ENCODE assay signal across 9 mouse cellular contexts in genomic region chr5:113490467-113491260, GRCm38 (mm10). TPM values are rescaled to one million over a fixed set of nuclear protein-coding genes. Genes with fewer than 3 reads are reported as not detected.
A peak's percentile ranks its signal among the peaks of the same experiment; 100 is the strongest.
DNase-seq lines count a peak whose midpoint lies in the region; ATAC-seq and TF ChIP-seq lines count a peak whose summit lies in the region.
"Had no signal": no experiment of that assay in that cellular context is flagged by ENCODE, and none has a peak within 500 bp of the region (broad histone marks: within the 10 kb centered on the region; RNA-seq: fewer than 3 reads in every experiment).

No protein-coding gene starts in this region.

- DNase-seq in ES-CJ7 (ENCODE audit: low read depth, low spot score) (peak; percentile 22), R1 (ENCODE audit: low read depth, low spot score) (peak; percentile 54)
- peak; percentile 73 for DNase-seq in embryonic facial prominence, embryonic 10.5 days (ENCODE audit: low spot score)
- peak; percentile 63 to 68 for DNase-seq in layer of hippocampus, postnatal 25 days (ENCODE audit: extremely low spot score in 1 of 2, low spot score in 1 of 2)
- DNase-seq in stomach, postnatal 0 days (ENCODE audit: low spot score) = peak; percentile 29
- DNase-seq in spleen, adult 12 weeks (ENCODE audit: low spot score) = no peak

- TF ChIP-seq EP300 in stomach, postnatal 0 days (optimal IDR thresholded peaks at IDR 0.05) = no peak

- no peaks in the 10 kb centered on the region for H3K9me3 ChIP-seq in embryonic facial prominence, embryonic 10.5 days
- H3K9me3 ChIP-seq in heart, embryonic 16.5 days (replicated peaks; ENCODE audit: control insufficient read depth, low read length) = no peaks in the 10 kb centered on the region
- no peaks in the 10 kb centered on the region for H3K9me3 ChIP-seq in midbrain, embryonic 12.5 days
- H3K9me3 ChIP-seq in stomach, postnatal 0 days (ENCODE audit: control insufficient read depth, low read length) = no peaks in the 10 kb centered on the region

- peak; percentile 63; the same call in 1 of the 2 replicates for ATAC-seq in heart, embryonic 16.5 days (replicated peaks; ENCODE audit: extremely low read depth, insufficient read depth, low FRiP score)
- ATAC-seq in midbrain, embryonic 12.5 days (ENCODE audit: low FRiP score, low read depth) = peak; percentile 82
- peak; percentile 48; the same call in 1 of the 2 replicates for ATAC-seq in stomach, postnatal 0 days (ENCODE audit: low FRiP score, low TSS enrichment)

- H3K4me1 ChIP-seq in embryonic facial prominence, embryonic 10.5 days = peaks cover 40% of the 10 kb centered on the region
- H3K4me1 ChIP-seq in heart, embryonic 16.5 days (ENCODE audit: control insufficient read depth, insufficient read depth, low read length) = peaks cover 13% of the 10 kb centered on the region
- peaks cover 39% of the 10 kb centered on the region for H3K4me1 ChIP-seq in midbrain, embryonic 12.5 days
- H3K4me1 ChIP-seq in stomach, postnatal 0 days (replicated peaks; ENCODE audit: control insufficient read depth, insufficient read depth) = no peaks in the 10 kb centered on the region

- no peaks in the 10 kb centered on the region for H3K36me3 ChIP-seq in embryonic facial prominence, embryonic 10.5 days (replicated peaks)
- H3K36me3 ChIP-seq in heart, embryonic 16.5 days (ENCODE audit: control insufficient read depth, insufficient read depth) = no peaks in the 10 kb centered on the region
- no peaks in the 10 kb centered on the region for H3K36me3 ChIP-seq in midbrain, embryonic 12.5 days
- H3K36me3 ChIP-seq in stomach, postnatal 0 days (ENCODE audit: control insufficient read depth, insufficient read depth, low read length) = no peaks in the 10 kb centered on the region

- peak overlapping the region; percentile 69 for H3K4me3 ChIP-seq in embryonic facial prominence, embryonic 10.5 days
- peak overlapping the region; percentile 61 for H3K4me3 ChIP-seq in heart, embryonic 16.5 days (ENCODE audit: low read length)
- H3K4me3 ChIP-seq in midbrain, embryonic 12.5 days = peak overlapping the region; percentile 65
- H3K4me3 ChIP-seq in stomach, postnatal 0 days (ENCODE audit: low read depth, low read length) = peak overlapping the region; percentile 49

- H3K9ac ChIP-seq in heart, embryonic 16.5 days (ENCODE audit: low read length) = peak overlapping the region; percentile 79
- peak overlapping the region; percentile 85 for H3K9ac ChIP-seq in midbrain, embryonic 12.5 days (replicated peaks)
- peak overlapping the region; percentile 68 for H3K9ac ChIP-seq in stomach, postnatal 0 days (ENCODE audit: low read length)

- peak overlapping the region; percentile 88 for H3K4me2 ChIP-seq in heart, embryonic 16.5 days (ENCODE audit: low read depth, low read length)
- peak overlapping the region; percentile 84 for H3K4me2 ChIP-seq in midbrain, embryonic 12.5 days (replicated peaks)
- peak overlapping the region; percentile 59 for H3K4me2 ChIP-seq in stomach, postnatal 0 days (replicated peaks; ENCODE audit: low read depth)

- WGBS in embryonic facial prominence, embryonic 10.5 days = 2% methylated on average over 63 of the region's 63 CpGs
- WGBS in heart, embryonic 16.5 days = 2% methylated on average over 63 of the region's 63 CpGs
- 2% methylated on average over 63 of the region's 63 CpGs for WGBS in midbrain, embryonic 12.5 days
- WGBS in stomach, postnatal 0 days = 1% methylated on average over 57 of the region's 63 CpGs

- H3K27me3 ChIP-seq in embryonic facial prominence, embryonic 10.5 days (replicated peaks; ENCODE audit: low read depth, poor library complexity, severe bottlenecking) = peaks cover 66% of the 10 kb centered on the region
- H3K27me3 ChIP-seq in heart, embryonic 16.5 days (ENCODE audit: control insufficient read depth, insufficient read depth, low read length) = peaks cover 31% of the 10 kb centered on the region
- H3K27me3 ChIP-seq in midbrain, embryonic 12.5 days = peaks cover 34% of the 10 kb centered on the region
- no peaks in the 10 kb centered on the region; the same call in 1 of the 2 replicates for H3K27me3 ChIP-seq in stomach, postnatal 0 days (ENCODE audit: control insufficient read depth, insufficient read depth, low read length)

- no peak for TF ChIP-seq CTCF in stomach, postnatal 0 days (IDR thresholded peaks at IDR 0.05; ENCODE audit: low read depth)

- H3K27ac ChIP-seq in embryonic facial prominence, embryonic 10.5 days (replicated peaks) = peak overlapping the region; percentile 86
- H3K27ac ChIP-seq in heart, embryonic 16.5 days (ENCODE audit: low read length) = no peak overlapping the region
- H3K27ac ChIP-seq in midbrain, embryonic 12.5 days (replicated peaks) = peak overlapping the region; percentile 79
- peak overlapping the region; percentile 75 for H3K27ac ChIP-seq in stomach, postnatal 0 days (replicated peaks)

RNA-seq across cellular contexts. Expression of gene Wscd2, which starts 0.5 kb away (rescaled TPM):
- 4.2 and 5.4 TPM in 2 replicates for polyA plus RNA-seq in embryonic facial prominence, embryonic 10.5 days (2016; fragmentation: Nextera tagmentation; extraction: Ambion mirVana)
- polyA plus RNA-seq in heart, embryonic 16.5 days (2015; fragmentation: Nextera tagmentation; extraction: Ambion mirVana) = 1.5 and 1.9 TPM in 2 replicates
- 10 to 100 TPM; 84.5 to 89.7 TPM for total RNA-seq in layer of hippocampus, postnatal 25 days (2021)
- polyA plus RNA-seq in midbrain, embryonic 12.5 days (2016; fragmentation: Nextera tagmentation; extraction: Ambion mirVana) = 14.2 and 16.0 TPM in 2 replicates
- 5.2 and 5.7 TPM in 2 replicates for polyA plus RNA-seq in stomach, postnatal 0 days (2015; fragmentation: Nextera tagmentation; extraction: Ambion mirVana)
- total RNA-seq: common myeloid progenitor, adult 5-6 weeks had no signal
